Mouse (Mus musculus): Measurements from ENCODE around the gene Wnt5b.

DNA sequence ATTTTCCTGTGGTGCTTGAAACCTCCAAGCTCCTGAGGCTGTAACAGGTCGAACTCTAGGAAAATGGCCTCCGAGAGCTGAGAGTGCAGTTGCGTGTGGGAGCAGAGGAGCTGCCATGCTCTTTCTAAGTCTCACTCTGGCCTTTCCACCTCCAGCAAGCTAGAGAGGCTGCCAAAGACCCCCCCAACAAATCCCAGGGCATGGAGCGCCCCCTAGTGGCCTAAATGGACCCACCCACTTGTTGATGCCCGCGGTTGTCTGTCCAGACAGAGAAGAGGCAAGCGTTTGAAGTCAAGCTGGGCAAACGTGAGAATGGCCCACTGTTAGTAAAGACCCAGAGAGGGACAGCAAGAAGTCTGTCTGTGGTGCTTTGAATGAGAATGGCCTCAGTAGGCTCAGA lies 10.3 kb upstream of the Wnt5b start:
- peak; percentile 37; the same call in 1 of the 2 replicates for TF ChIP-seq CTCF (IDR thresholded peaks at IDR 0.05; ENCODE audit: extremely low read depth, insufficient read length, insufficient replicate concordance, low read depth, low read length)
- TF ChIP-seq POLR2A (IDR thresholded peaks at IDR 0.05; ENCODE audit: low read depth, low read length): no peak

Measured in small intestine, adult 2 months (tissue).